Comparison of ENCODE assay signal across 18 mouse cellular contexts in genomic region chr5:122016744-122017143, GRCm38 (mm10). TPM values are rescaled to one million over a fixed set of nuclear protein-coding genes. Genes with fewer than 3 reads are reported as not detected.
DNase-seq lines count a peak whose midpoint lies in the region; ATAC-seq lines count a peak whose summit lies in the region.
"Had no signal": no experiment of that assay in that cellular context is flagged by ENCODE, and none has a peak within 500 bp of the region (broad histone marks: within the 10 kb centered on the region; RNA-seq: fewer than 3 reads in every experiment).

No protein-coding gene starts in this region.

- DNase-seq in midbrain, embryonic 11.5 days (ENCODE audit: low spot score, missing footprints): no peak
- DNase-seq in neural tube, embryonic 11.5 days (ENCODE audit: low spot score): no peak
- DNase-seq: cerebellum, adult 11-12 months; cerebellum, adult 9-10 months; forebrain, postnatal 0 days; gastrocnemius, postnatal 14 days; heart, adult 2 months; heart, postnatal 14 days had no signal

- no peak overlapping the region for H3K4me2 ChIP-seq in hindbrain, embryonic 13.5 days
- H3K4me2 ChIP-seq in hindbrain, embryonic 12.5 days (replicated peaks): no peak overlapping the region
- H3K4me2 ChIP-seq in midbrain, embryonic 11.5 days: no peak overlapping the region
- H3K4me2 ChIP-seq in midbrain, embryonic 15.5 days: no peak overlapping the region
- H3K4me2 ChIP-seq in neural tube, embryonic 11.5 days (ENCODE audit: low read depth): no peak overlapping the region
- no peak overlapping the region for H3K4me2 ChIP-seq in neural tube, embryonic 15.5 days
- H3K4me2 ChIP-seq: embryonic facial prominence, embryonic 13.5 days; forebrain, embryonic 12.5 days; heart, embryonic 11.5 days; heart, embryonic 15.5 days had no signal

- peaks cover 61% of the 10 kb centered on the region for H3K4me1 ChIP-seq in hindbrain, embryonic 13.5 days (replicated peaks)
- H3K4me1 ChIP-seq in hindbrain, embryonic 12.5 days: peaks cover 46% of the 10 kb centered on the region
- peaks cover 17% of the 10 kb centered on the region for H3K4me1 ChIP-seq in midbrain, embryonic 11.5 days (ENCODE audit: control insufficient read depth, insufficient read depth, low read length)
- H3K4me1 ChIP-seq in midbrain, embryonic 15.5 days: peaks cover 9% of the 10 kb centered on the region
- peaks cover 11% of the 10 kb centered on the region; the same call in 1 of the 2 replicates for H3K4me1 ChIP-seq in neural tube, embryonic 11.5 days (ENCODE audit: control insufficient read depth, insufficient read depth, low read length)
- peaks cover 35% of the 10 kb centered on the region for H3K4me1 ChIP-seq in neural tube, embryonic 15.5 days
- H3K4me1 ChIP-seq: heart, embryonic 15.5 days had no signal

- 74% methylated on average over 6 of the region's 6 CpGs for WGBS in hindbrain, embryonic 13.5 days
- 81% methylated on average over 6 of the region's 6 CpGs for WGBS in hindbrain, embryonic 12.5 days
- 85% methylated on average over 6 of the region's 6 CpGs for WGBS in midbrain, embryonic 11.5 days
- 80% methylated on average over 6 of the region's 6 CpGs for WGBS in midbrain, embryonic 15.5 days
- 83% methylated on average over 6 of the region's 6 CpGs for WGBS in neural tube, embryonic 11.5 days
- WGBS in neural tube, embryonic 15.5 days: 83% methylated on average over 6 of the region's 6 CpGs

- no peak overlapping the region for H3K4me3 ChIP-seq in hindbrain, embryonic 13.5 days
- no peak overlapping the region for H3K4me3 ChIP-seq in hindbrain, embryonic 12.5 days
- H3K4me3 ChIP-seq in midbrain, embryonic 11.5 days (ENCODE audit: low read depth, low read length): no peak overlapping the region
- H3K4me3 ChIP-seq in midbrain, embryonic 15.5 days: no peak overlapping the region
- H3K4me3 ChIP-seq in neural tube, embryonic 11.5 days (ENCODE audit: low read depth, low read length): no peak overlapping the region
- no peak overlapping the region for H3K4me3 ChIP-seq in neural tube, embryonic 15.5 days (replicated peaks)
- H3K4me3 ChIP-seq: embryonic facial prominence, embryonic 13.5 days; forebrain, embryonic 12.5 days; heart, adult 2 months; heart, embryonic 15.5 days had no signal

- H3K36me3 ChIP-seq in hindbrain, embryonic 13.5 days: peaks cover 2% of the 10 kb centered on the region; the same call in 1 of the 2 replicates
- H3K36me3 ChIP-seq in hindbrain, embryonic 12.5 days: no peaks in the 10 kb centered on the region
- H3K36me3 ChIP-seq in midbrain, embryonic 11.5 days (ENCODE audit: control insufficient read depth, insufficient read depth, low read length): no peaks in the 10 kb centered on the region
- H3K36me3 ChIP-seq in midbrain, embryonic 15.5 days (replicated peaks): no peaks in the 10 kb centered on the region
- no peaks in the 10 kb centered on the region for H3K36me3 ChIP-seq in neural tube, embryonic 11.5 days (ENCODE audit: control insufficient read depth, insufficient read depth, low read length)
- H3K36me3 ChIP-seq in neural tube, embryonic 15.5 days: no peaks in the 10 kb centered on the region
- H3K36me3 ChIP-seq: embryonic facial prominence, embryonic 13.5 days; forebrain, embryonic 12.5 days; heart, embryonic 15.5 days had no signal

- H3K9ac ChIP-seq in hindbrain, embryonic 13.5 days: no peak overlapping the region
- H3K9ac ChIP-seq in hindbrain, embryonic 12.5 days: no peak overlapping the region
- H3K9ac ChIP-seq in midbrain, embryonic 11.5 days (ENCODE audit: low read length): no peak overlapping the region
- H3K9ac ChIP-seq in midbrain, embryonic 15.5 days: no peak overlapping the region
- H3K9ac ChIP-seq in neural tube, embryonic 11.5 days (ENCODE audit: low read length): no peak overlapping the region
- H3K9ac ChIP-seq in neural tube, embryonic 15.5 days (replicated peaks): no peak overlapping the region
- H3K9ac ChIP-seq: embryonic facial prominence, embryonic 13.5 days; forebrain, embryonic 12.5 days; forebrain, postnatal 0 days; heart, embryonic 15.5 days had no signal

- ATAC-seq in hindbrain, embryonic 13.5 days (ENCODE audit: low FRiP score): no peak
- ATAC-seq in hindbrain, embryonic 12.5 days (ENCODE audit: low FRiP score): no peak
- peak; percentile 18; the same call in 1 of the 2 replicates for ATAC-seq in midbrain, embryonic 11.5 days (ENCODE audit: low FRiP score)
- no peak for ATAC-seq in midbrain, embryonic 15.5 days (replicated peaks)
- no peak for ATAC-seq in neural tube, embryonic 11.5 days (ENCODE audit: insufficient read depth, low FRiP score, low TSS enrichment)
- no peak for ATAC-seq in neural tube, embryonic 15.5 days (ENCODE audit: low FRiP score)
- ATAC-seq: activated CD4-positive, CD25-positive, alpha-beta regulatory T cell, adult 4 months; forebrain, postnatal 0 days; Patski had no signal

- no peaks in the 10 kb centered on the region for H3K9me3 ChIP-seq in hindbrain, embryonic 13.5 days
- H3K9me3 ChIP-seq in hindbrain, embryonic 12.5 days (replicated peaks): no peaks in the 10 kb centered on the region
- no peaks in the 10 kb centered on the region for H3K9me3 ChIP-seq in midbrain, embryonic 11.5 days (ENCODE audit: control insufficient read depth, low read length)
- no peaks in the 10 kb centered on the region for H3K9me3 ChIP-seq in midbrain, embryonic 15.5 days
- H3K9me3 ChIP-seq in neural tube, embryonic 11.5 days (ENCODE audit: control insufficient read depth, low read length): no peaks in the 10 kb centered on the region
- H3K9me3 ChIP-seq in neural tube, embryonic 15.5 days (replicated peaks): no peaks in the 10 kb centered on the region
- H3K9me3 ChIP-seq: embryonic facial prominence, embryonic 13.5 days; forebrain, embryonic 12.5 days; heart, embryonic 15.5 days had no signal

- peak overlapping the region; percentile 72; the same call in 1 of the 2 replicates for H3K27ac ChIP-seq in hindbrain, embryonic 13.5 days
- H3K27ac ChIP-seq in hindbrain, embryonic 12.5 days: no peak overlapping the region
- no peak overlapping the region; the same call in 1 of the 2 replicates for H3K27ac ChIP-seq in midbrain, embryonic 11.5 days (ENCODE audit: low read depth, low read length)
- H3K27ac ChIP-seq in midbrain, embryonic 15.5 days: no peak overlapping the region
- peak overlapping the region; percentile 23; the same call in 1 of the 2 replicates for H3K27ac ChIP-seq in neural tube, embryonic 11.5 days (ENCODE audit: low read depth, low read length)
- no peak overlapping the region for H3K27ac ChIP-seq in neural tube, embryonic 15.5 days (replicated peaks)
- H3K27ac ChIP-seq: embryonic facial prominence, embryonic 13.5 days; forebrain, embryonic 12.5 days; heart, adult 2 months; heart, embryonic 15.5 days had no signal

- H3K27me3 ChIP-seq in hindbrain, embryonic 13.5 days: no peaks in the 10 kb centered on the region
- no peaks in the 10 kb centered on the region for H3K27me3 ChIP-seq in hindbrain, embryonic 12.5 days
- no peaks in the 10 kb centered on the region for H3K27me3 ChIP-seq in midbrain, embryonic 11.5 days (ENCODE audit: control insufficient read depth, insufficient read depth, low read length)
- H3K27me3 ChIP-seq in midbrain, embryonic 15.5 days (replicated peaks): no peaks in the 10 kb centered on the region
- no peaks in the 10 kb centered on the region for H3K27me3 ChIP-seq in neural tube, embryonic 11.5 days (ENCODE audit: control insufficient read depth, insufficient read depth, low read length)
- H3K27me3 ChIP-seq in neural tube, embryonic 15.5 days (replicated peaks): no peaks in the 10 kb centered on the region
- H3K27me3 ChIP-seq: embryonic facial prominence, embryonic 13.5 days; forebrain, embryonic 12.5 days; heart, embryonic 15.5 days; Patski had no signal

RNA-seq across cellular contexts. Expression of gene Cux2, which starts 33.2 kb away (rescaled TPM):
- 28.1 and 29.1 TPM in 2 replicates for polyA plus RNA-seq in hindbrain, embryonic 13.5 days (2015; fragmentation: Nextera tagmentation; extraction: Ambion mirVana)
- polyA plus RNA-seq in hindbrain, embryonic 12.5 days (2016; fragmentation: Nextera tagmentation; extraction: Ambion mirVana): 25.7 and 27.0 TPM in 2 replicates
- polyA plus RNA-seq in midbrain, embryonic 11.5 days (2014; fragmentation: Nextera tagmentation; extraction: Ambion mirVana): 11.1 and 12.6 TPM in 2 replicates
- 24.7 and 27.3 TPM in 2 replicates for polyA plus RNA-seq in midbrain, embryonic 15.5 days (2015; fragmentation: Nextera tagmentation; extraction: Ambion mirVana)
- 12.7 and 16.2 TPM in 2 replicates for polyA plus RNA-seq in neural tube, embryonic 11.5 days (2014; fragmentation: Nextera tagmentation; extraction: Ambion mirVana)
- polyA plus RNA-seq in neural tube, embryonic 15.5 days (2015; fragmentation: Nextera tagmentation; extraction: Ambion mirVana): 18.0 and 19.9 TPM in 2 replicates

Comparison
In these comparisons a context has a peak if more than half of its experiments do, and no peak if none do; other contexts are left out.
1. H3K27ac ChIP-seq: peak in hindbrain, embryonic 13.5 days (single experiment) and neural tube, embryonic 11.5 days (single experiment); none in hindbrain, embryonic 12.5 days (single experiment), midbrain, embryonic 11.5 days (single experiment), midbrain, embryonic 15.5 days (single experiment) and neural tube, embryonic 15.5 days (single experiment).